Mouse (Mus musculus): ENCODE results near the gene Fbxo46.

DNA sequence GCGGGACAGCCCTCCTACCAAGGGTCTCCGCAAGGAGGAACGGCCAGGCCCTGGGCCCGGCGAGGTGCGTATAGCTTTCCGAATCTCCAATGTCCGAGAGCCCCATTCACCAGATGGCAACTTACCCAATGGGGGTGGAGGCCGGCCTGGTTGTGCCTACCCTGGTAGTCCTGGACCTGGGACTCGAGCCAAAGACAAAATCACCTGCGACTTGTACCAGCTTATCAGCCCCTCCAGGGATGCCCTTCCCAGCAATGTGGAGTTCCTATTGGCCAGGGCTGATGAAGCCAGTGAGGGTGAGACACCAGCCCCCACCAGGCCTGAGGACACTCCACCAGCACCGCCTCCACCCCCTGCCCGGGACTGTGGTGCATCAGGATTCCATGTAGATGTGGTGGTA is 16.5 kb downstream of the Fbxo46 start:
- no peak for TF ChIP-seq NRF1 (IDR thresholded peaks at IDR 0.05; ENCODE audit: low read depth, low read length)
- TF ChIP-seq CTCF (conservative IDR thresholded peaks at IDR 0.05 in 1 of 2, IDR thresholded peaks at IDR 0.05 in 1 of 2; ENCODE audit: low read depth in 2 of 2, low read length in 2 of 2): no peak
- TF ChIP-seq POLR2AphosphoS2 (IDR thresholded peaks at IDR 0.05; ENCODE audit: low read depth, low read length): no peak
- TF ChIP-seq MEF2A (IDR thresholded peaks at IDR 0.05; ENCODE audit: borderline replicate concordance, low read depth, low read length): no peak
- TF ChIP-seq TCF12 (IDR thresholded peaks at IDR 0.05; ENCODE audit: low read depth, low read length): no peak
- no peak for TF ChIP-seq EP300 (IDR thresholded peaks at IDR 0.05; ENCODE audit: low read length)
- TF ChIP-seq JUND (conservative IDR thresholded peaks at IDR 0.05; ENCODE audit: low read depth, low read length): no peak
- no peak for TF ChIP-seq MAX (IDR thresholded peaks at IDR 0.05; ENCODE audit: low read length)
- TF ChIP-seq TBP (conservative IDR thresholded peaks at IDR 0.05; ENCODE audit: low read depth, low read length): no peak
- TF ChIP-seq IRF4 (IDR thresholded peaks at IDR 0.05; ENCODE audit: low read depth, low read length): no peak
- TF ChIP-seq ETS1 (conservative IDR thresholded peaks at IDR 0.05; ENCODE audit: low read depth, low read length): no peak
- TF ChIP-seq E2F4 (IDR thresholded peaks at IDR 0.05; ENCODE audit: insufficient replicate concordance, low read depth, low read length): no peak
- no peak for TF ChIP-seq ZC3H11A (IDR thresholded peaks at IDR 0.05; ENCODE audit: low read depth, low read length)
- TF ChIP-seq BHLHE40 (IDR thresholded peaks at IDR 0.05; ENCODE audit: low read depth, low read length): no peak

Data from CH12.LX (cell line).